Mouse (Mus musculus) macrophage (primary cell): ENCODE measurements around the gene Tyw1. TPM values are rescaled to one million over a fixed set of nuclear protein-coding genes. Genes with fewer than 3 reads are reported as not detected.

Experiments used
- H3K27ac ChIP-seq: fragments of 350-480 bp; formaldehyde crosslinking; 2 replicates; pipeline ENCODE4 v1.9.0; 2021
- H3K36me3 ChIP-seq: fragments of 350-480 bp; formaldehyde crosslinking; 2 replicates; pipeline ENCODE4 v1.9.0; 2021; ENCODE audit errors: inconsistent target
- H3K4me3 ChIP-seq: fragments of 350-480 bp; formaldehyde crosslinking; 2 replicates; pipeline ENCODE4 v1.9.0; 2021; ENCODE audit errors: inconsistent target
- H3K79me2 ChIP-seq: fragments of 350-480 bp; formaldehyde crosslinking; 2 replicates; pipeline ENCODE4 v1.9.0; 2021; ENCODE audit errors: inconsistent target
- WGBS: methylation state at CpG from one replicate; pipeline ENCODE4 v1.1.7; 2026; ENCODE audit warnings: inconsistent platforms; ENCODE audit not compliant: missing documents; 5-methylcytosine and 5-hydroxymethylcytosine counted together
- polyA plus RNA-seq: library from polyadenylated mRNA; stranded (reverse); fragments of 250-400 nt; gene quantifications from 3 replicates; pipeline ENCODE4 v1.2.4, GENCODE M21; 2018; ENCODE audit warnings: inconsistent platforms

Tyw1 gene
- polyA plus RNA-seq, 1 experiment from 2014 or later: 7.9 TPM

- peaks cover 87% of the 10 kb centered on the region for H3K36me3 ChIP-seq
- 94% methylated on average over 12 of the region's 12 CpGs for WGBS
- peaks cover 4% of the 10 kb centered on the region; the same call in 1 of the 2 replicates for H3K79me2 ChIP-seq
- no peak overlapping the region for H3K4me3 ChIP-seq
- H3K27ac ChIP-seq: no peak overlapping the region
Measured at GRCm38 (mm10) chr5:130241426-130241825, 14.0 kb upstream of the Tyw1 start.

- peak overlapping the region; percentile 55 for H3K27ac ChIP-seq
- peaks cover 86% of the 10 kb centered on the region for H3K36me3 ChIP-seq
- WGBS: 12% methylated on average over 5 of the region's 5 CpGs
- peaks cover 46% of the 10 kb centered on the region for H3K79me2 ChIP-seq
- H3K4me3 ChIP-seq: no peak overlapping the region
Measured at GRCm38 (mm10) chr5:130247823-130248222, 7.6 kb upstream of the Tyw1 start.

- peaks cover 70% of the 10 kb centered on the region for H3K79me2 ChIP-seq
- peak overlapping the region; percentile 86 for H3K27ac ChIP-seq
- peaks cover 32% of the 10 kb centered on the region for H3K36me3 ChIP-seq
- peak overlapping the region; percentile 98 for H3K4me3 ChIP-seq
- WGBS: 3% methylated on average over 18 of the region's 19 CpGs
Measured at GRCm38 (mm10) chr5:130254164-130255016, 1.0 kb upstream of the Tyw1 start.

- WGBS: 21% methylated on average over 19 of the region's 20 CpGs
- Histone ChIP-seq H3K4me3 (peak overlapping the region; percentile 98), H3K27ac (peak overlapping the region; percentile 8; the same call in 1 of the 2 replicates), H3K36me3 (peaks cover 19% of the 10 kb centered on the region), H3K79me2 (peaks cover 56% of the 10 kb centered on the region)
Measured at GRCm38 (mm10) chr5:130255799-130256525, 543 bp downstream of the Tyw1 start.

GRCm38 (mm10) chr5:130256678-130257271 lies 1.4 kb downstream of the Tyw1 start:
- peaks cover 11% of the 10 kb centered on the region; the same call in 1 of the 2 replicates for H3K36me3 ChIP-seq
- peaks cover 48% of the 10 kb centered on the region for H3K79me2 ChIP-seq
- peak overlapping the region; percentile 39 for H3K27ac ChIP-seq
- H3K4me3 ChIP-seq: peak overlapping the region; percentile 84
- under 1% methylated on average over 22 of the region's 25 CpGs for WGBS

DNA sequence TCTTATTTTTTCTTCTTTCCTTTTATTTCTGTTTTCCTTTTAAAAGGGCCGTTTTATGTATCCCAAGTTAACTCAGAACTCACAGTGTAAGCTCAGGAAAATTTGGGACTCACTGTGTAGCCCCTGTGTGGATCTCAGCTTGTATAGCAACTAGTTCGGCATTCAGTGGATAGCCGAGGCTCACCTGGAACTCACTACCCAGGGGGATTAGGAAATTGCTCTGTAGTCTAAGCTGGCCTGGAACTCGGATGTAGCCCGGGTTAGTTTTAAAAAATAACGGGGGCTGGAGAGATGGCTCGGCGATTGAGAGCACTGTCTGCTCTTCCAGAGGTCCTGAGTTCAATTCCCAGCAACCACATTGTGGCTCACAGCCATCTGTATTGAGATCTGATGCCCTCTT lies 1.9 kb downstream of the Tyw1 start:
- 9% methylated on average over 8 of the region's 8 CpGs for WGBS
- Histone ChIP-seq H3K79me2 (peaks cover 43% of the 10 kb centered on the region), H3K36me3 (peaks cover 6% of the 10 kb centered on the region; the same call in 1 of the 2 replicates), H3K4me3 (peak overlapping the region; percentile 84), H3K27ac (peak overlapping the region; percentile 39)

DNA sequence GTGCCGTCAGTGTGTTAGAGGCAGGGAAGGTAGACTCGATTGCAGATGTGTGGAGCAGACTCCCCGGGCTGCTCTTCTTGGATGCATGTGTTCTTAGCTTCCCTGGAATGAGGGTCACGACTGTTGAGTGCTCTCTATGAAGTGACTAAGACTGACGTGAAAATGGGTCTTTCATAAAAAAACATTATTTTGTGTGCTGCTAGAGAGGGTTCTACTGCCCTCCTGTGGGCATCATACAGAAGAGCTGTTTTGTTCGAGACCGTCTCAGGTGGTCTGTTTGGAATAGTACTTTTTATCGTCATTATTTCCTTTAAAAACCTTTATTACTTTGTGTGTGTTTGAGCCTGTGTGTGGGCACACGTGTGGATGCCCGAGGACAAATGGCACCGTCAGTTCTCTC lies 8.0 kb downstream of the Tyw1 start:
- peaks cover 16% of the 10 kb centered on the region; the same call in 1 of the 2 replicates for H3K36me3 ChIP-seq
- no peak overlapping the region for H3K4me3 ChIP-seq
- WGBS: 84% methylated on average over 11 of the region's 11 CpGs
- no peak overlapping the region for H3K27ac ChIP-seq
- H3K79me2 ChIP-seq: no peaks in the 10 kb centered on the region

DNA sequence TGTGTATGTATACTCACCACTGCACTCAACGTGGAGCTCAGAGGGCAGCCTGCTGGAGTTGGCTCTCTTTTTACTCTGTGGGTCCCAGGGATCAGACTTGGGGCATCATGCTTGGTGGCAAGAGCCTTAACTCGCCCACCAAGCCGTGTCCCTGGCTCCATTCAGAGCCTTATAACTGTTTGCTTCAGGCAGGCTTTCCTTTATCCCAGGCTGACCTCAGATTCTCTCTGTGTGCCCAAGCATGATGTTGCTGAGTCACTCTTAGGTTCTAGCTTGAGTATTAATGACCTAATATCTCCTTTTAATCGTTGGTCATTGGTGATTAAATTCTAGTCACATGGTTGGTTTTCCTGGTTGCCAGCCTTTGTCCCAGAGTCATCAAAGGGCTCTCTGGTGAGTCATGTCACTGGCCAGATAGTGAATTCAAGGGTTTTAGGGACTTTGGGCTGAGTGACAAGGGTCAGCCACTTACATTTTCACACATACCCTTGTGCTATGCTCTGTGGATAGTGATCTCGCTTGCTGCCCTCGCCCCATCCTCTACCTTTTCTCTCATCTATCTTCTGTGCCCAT lies 9.1 kb downstream of the Tyw1 start:
- 88% methylated on average over 6 of the region's 6 CpGs for WGBS
- H3K4me3 ChIP-seq: no peak overlapping the region
- no peaks in the 10 kb centered on the region for H3K79me2 ChIP-seq
- peaks cover 16% of the 10 kb centered on the region; the same call in 1 of the 2 replicates for H3K36me3 ChIP-seq
- H3K27ac ChIP-seq: no peak overlapping the region

DNA sequence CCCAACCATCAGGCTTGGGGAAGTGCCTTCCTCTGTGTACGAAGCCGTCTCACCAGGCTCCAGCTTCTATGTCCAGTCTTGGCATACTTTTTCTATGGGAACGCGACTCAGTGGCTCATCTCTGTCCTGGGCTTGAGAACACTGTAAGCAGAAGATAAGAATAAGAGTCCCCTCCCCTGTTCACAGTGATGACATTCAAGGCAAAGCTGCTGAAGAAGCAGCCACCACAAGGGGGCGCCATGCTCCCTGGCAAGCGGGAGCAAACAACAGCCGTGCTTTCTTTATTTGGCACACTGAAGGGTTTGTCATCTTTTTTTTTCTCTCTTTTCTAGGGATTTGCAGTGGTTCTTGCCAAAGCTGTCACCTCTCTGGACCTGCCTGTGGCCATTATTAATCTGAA lies 11.2 kb downstream of the Tyw1 start:
- Histone ChIP-seq H3K27ac (no peak overlapping the region), H3K36me3 (peaks cover 16% of the 10 kb centered on the region; the same call in 1 of the 2 replicates)
- WGBS: 89% methylated on average over 7 of the region's 7 CpGs

DNA sequence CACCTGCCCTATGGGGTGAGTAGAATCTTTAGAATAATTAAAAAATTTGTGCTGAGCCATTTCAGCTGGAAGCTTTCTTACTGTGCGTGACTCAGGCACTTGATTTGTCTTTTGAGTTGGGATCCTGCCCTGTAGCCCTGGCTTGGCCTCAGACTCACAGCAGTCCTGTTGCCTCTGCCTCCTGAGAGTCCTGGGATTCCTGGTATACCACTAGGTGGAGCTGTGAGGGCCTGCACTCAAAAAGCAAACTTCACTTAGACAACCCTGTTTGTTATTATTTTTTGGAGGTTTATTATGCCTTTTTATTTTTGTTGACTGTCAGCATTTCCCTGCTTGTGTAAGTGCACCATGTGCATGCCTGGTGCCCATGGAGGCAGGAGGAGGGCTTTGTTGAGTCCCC lies 11.9 kb downstream of the Tyw1 start:
- H3K4me3 ChIP-seq: no peak overlapping the region
- no peak overlapping the region for H3K27ac ChIP-seq
- WGBS: 95% methylated on average over 1 of the region's 1 CpGs
- no peaks in the 10 kb centered on the region for H3K79me2 ChIP-seq
- H3K36me3 ChIP-seq: peaks cover 16% of the 10 kb centered on the region; the same call in 1 of the 2 replicates

More for the DNA sequence above, 11.2 kb downstream of the Tyw1 start:
- Histone ChIP-seq H3K79me2 (no peaks in the 10 kb centered on the region), H3K4me3 (no peak overlapping the region)

- Histone ChIP-seq H3K79me2 (no peaks in the 10 kb centered on the region), H3K36me3 (peaks cover 16% of the 10 kb centered on the region; the same call in 1 of the 2 replicates), H3K4me3 (no peak overlapping the region), H3K27ac (no peak overlapping the region)
- 86% methylated on average over 8 of the region's 11 CpGs for WGBS
Measured at GRCm38 (mm10) chr5:130268976-130269375, 13.6 kb downstream of the Tyw1 start.

- no peaks in the 10 kb centered on the region for H3K79me2 ChIP-seq
- peaks cover 5% of the 10 kb centered on the region; the same call in 1 of the 2 replicates for H3K36me3 ChIP-seq
- WGBS: 83% methylated on average over 1 of the region's 1 CpGs
Measured at GRCm38 (mm10) chr5:130272344-130272743, 16.9 kb downstream of the Tyw1 start.

GRCm38 (mm10) chr5:130273046-130273445 lies 17.6 kb downstream of the Tyw1 start:
- H3K27ac ChIP-seq: no peak overlapping the region
- no peaks in the 10 kb centered on the region for H3K79me2 ChIP-seq
- H3K36me3 ChIP-seq: no peaks in the 10 kb centered on the region; the same call in 1 of the 2 replicates
- WGBS: 95% methylated on average over 6 of the region's 6 CpGs
- no peak overlapping the region for H3K4me3 ChIP-seq

More at GRCm38 (mm10) chr5:130272344-130272743, 16.9 kb downstream of the Tyw1 start:
- H3K27ac ChIP-seq: no peak overlapping the region
- H3K4me3 ChIP-seq: no peak overlapping the region

GRCm38 (mm10) chr5:130275509-130275908 lies 20.1 kb downstream of the Tyw1 start:
- Histone ChIP-seq H3K36me3 (peaks cover 5% of the 10 kb centered on the region; the same call in 1 of the 2 replicates), H3K79me2 (no peaks in the 10 kb centered on the region), H3K27ac (no peak overlapping the region), H3K4me3 (no peak overlapping the region)
- WGBS: 54% methylated on average over 4 of the region's 4 CpGs
